Mouse (Mus musculus): ENCODE results near the gene Prpf40b.

DNA sequence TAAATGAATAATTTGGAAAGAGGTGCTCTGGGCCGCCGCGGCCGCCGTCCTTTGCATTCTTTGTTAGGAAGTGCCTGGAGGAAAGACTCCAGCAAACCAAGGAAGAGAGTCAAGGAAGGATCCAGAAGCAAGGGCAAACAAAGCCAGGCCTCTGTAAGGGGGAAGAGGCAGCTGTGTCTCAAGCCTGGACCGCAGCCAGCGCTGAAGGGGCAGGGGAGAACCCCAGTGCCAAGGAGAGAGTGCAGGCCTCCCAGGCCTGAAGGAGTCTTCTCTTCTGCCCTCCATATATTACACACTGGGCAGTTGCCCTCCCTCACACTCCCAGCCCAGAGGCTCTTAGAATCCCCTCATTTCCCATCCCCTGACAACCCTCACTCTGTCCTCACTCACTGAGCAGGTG, 16.6 kb upstream of the Prpf40b start:
- TF ChIP-seq POLR2A (IDR thresholded peaks at IDR 0.05; ENCODE audit: extremely low read depth, insufficient read depth, low read length) (no peak), CTCF (IDR thresholded peaks at IDR 0.05; ENCODE audit: extremely low read depth, insufficient read depth, low read length) (no peak)

All from cortical plate, adult 2 months (tissue).